Mouse (Mus musculus): ENCODE data around the gene Dop1b.

Dop1b gene

DNA sequence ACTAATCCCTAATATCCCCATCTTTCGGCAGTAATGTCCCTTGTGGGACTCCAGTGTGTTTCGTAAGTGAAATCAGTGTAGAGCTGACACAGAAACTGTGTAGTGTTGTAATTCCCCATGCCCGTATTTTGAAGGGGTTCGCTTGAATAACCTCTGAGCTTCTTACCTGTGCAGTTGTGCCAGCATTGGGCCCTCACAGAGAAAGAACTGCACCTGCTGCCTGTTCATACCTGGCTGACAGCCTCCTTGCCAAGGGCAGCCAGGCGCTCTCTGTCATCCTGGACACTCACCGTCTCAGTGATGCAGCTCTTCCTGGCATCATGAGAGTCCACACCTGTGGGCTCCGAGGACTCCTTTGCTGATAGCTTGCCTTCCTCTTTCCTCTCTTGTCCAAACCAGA is 1.3 kb downstream of the Dop1b start:
- DNase-seq (ENCODE audit: low spot score), result no peak

DNA sequence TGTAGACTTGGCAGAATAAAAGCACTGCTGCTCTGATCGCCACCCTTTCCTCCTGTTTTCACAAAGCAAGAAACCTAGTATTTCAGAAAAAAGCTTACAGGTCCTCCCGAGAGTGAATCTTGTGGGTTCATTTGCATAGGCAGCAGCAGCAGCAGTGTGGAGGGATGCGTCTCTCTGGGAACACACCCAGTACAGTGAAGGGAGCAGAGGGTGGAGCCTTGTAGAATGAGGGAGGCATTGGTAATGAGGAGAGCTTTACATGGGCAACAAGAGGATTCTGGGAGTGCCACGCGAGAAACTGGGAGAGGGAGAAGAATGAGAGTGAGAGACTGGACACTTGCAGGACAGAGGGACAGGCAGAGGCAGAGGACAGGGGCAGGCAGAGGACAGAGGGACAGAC is 2.7 kb downstream of the Dop1b start:
- no peak for DNase-seq (ENCODE audit: low spot score)

- DNase-seq (ENCODE audit: low spot score), result no peak
Measured at GRCm38 (mm10) chr16:93715826-93716225, 4.1 kb downstream of the Dop1b start.

- DNase-seq (ENCODE audit: low spot score), result peak; percentile 29
Measured at GRCm38 (mm10) chr16:93717299-93717703, 5.6 kb downstream of the Dop1b start.

GRCm38 (mm10) chr16:93721771-93722170 is 10.1 kb downstream of the Dop1b start:
- no peak for DNase-seq (ENCODE audit: low spot score)

DNA sequence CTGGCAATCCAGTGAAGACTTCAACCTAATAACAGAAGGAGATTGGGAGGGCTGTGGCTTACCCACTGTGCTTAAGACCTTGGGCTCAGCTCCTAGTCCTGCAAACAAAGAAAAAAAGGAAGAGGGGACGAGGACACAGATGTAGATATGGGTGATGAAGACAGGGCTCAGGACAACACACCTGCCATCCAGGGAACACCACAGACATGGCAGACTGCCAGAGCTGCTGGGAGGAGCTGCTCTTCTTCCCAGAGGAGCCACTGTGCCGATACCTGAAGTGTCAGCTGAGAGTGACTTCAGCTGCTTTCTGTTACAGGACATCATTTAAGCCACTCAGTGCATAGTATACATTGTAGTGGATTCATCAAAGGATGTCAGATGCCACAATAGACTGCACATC is 10.8 kb downstream of the Dop1b start:
- no peak for DNase-seq (ENCODE audit: low spot score)

DNA sequence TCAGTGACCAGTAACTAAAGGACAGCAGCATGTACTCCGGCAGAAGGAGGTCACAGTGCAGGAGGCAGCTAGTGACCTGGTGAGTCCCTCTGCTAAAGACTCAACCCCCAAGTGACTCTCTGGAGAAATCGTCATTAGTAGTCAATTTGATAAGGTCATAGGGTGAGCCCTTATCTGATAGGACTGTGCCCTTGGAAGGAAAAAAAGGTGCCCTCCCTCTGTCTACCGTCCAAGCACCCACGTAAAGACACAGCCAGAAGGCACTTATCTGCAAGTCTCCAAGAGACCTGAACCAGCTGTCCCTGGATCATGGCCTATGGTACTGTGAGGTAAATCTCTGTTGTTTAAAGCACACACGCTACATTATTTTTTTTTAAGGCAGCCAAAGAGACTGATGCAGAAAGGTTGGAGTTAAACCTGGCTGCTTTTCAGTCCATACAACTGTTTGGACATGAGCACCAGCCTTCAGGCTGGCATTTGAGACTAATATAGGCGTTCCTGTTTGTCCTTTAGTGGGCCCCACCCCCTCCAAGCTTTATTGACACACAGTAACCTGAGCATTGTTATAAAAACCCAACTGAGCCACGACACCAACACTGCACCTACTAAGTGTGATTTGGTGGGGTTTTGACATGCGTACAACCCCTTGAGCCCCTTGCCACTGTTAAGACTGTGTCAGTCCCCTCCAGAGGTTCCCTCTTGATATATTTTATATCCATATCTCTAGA is 13.9 kb downstream of the Dop1b start:
- no peak for DNase-seq (ENCODE audit: low spot score)

GRCm38 (mm10) chr16:93726186-93726585 is 14.5 kb downstream of the Dop1b start:
- DNase-seq (ENCODE audit: low spot score), result no peak

- DNase-seq (ENCODE audit: low spot score), result no peak
Measured at GRCm38 (mm10) chr16:93728676-93729075, 17.0 kb downstream of the Dop1b start.

GRCm38 (mm10) chr16:93729801-93730721 is 18.4 kb downstream of the Dop1b start:
- DNase-seq (ENCODE audit: low spot score), result no peak

DNA sequence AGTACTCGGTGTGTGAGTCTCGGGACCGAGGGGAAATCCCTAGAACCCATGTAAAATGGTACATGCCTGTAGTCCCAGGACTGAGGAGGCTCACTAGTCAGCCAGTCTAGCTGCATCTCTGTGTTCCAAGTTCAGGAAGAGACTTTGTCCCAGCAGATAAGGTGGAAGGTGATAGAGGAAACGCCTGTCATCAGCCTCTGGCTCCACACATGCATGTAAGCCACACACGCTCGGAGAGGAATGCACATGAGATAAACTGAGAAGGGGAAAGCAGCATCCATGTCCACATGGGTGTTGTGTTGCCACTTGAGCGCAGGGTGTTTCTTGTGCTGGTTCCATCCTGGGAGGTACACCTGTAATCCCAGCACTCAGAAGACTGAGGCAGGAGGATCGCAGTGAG is 19.6 kb downstream of the Dop1b start:
- no peak for DNase-seq (ENCODE audit: low spot score)

- DNase-seq (ENCODE audit: low spot score), result no peak
Measured at GRCm38 (mm10) chr16:93732875-93733569, 21.3 kb downstream of the Dop1b start.

- DNase-seq (ENCODE audit: low spot score), result no peak
Measured at GRCm38 (mm10) chr16:93739251-93739650, 27.5 kb downstream of the Dop1b start.

DNA sequence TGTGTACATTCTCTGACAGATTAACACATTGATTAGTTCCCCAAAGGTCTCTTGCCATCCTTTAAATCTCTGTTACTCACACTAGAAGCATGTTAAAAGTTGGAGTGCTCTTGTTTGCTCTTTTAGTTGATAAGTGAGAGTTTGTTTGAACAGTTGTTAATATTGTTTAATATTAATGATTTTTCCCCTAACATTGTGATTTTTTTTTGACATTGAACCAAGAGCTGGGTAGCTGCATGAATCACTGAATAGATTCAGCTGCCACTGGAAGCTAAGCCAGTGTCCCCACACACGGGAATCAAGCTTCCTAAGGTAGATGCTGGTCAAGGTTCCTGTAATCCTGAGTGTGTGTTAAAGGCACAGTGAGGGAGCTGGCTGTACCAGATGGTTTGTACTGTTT is 31.2 kb downstream of the Dop1b start:
- DNase-seq (ENCODE audit: low spot score), result no peak

DNA sequence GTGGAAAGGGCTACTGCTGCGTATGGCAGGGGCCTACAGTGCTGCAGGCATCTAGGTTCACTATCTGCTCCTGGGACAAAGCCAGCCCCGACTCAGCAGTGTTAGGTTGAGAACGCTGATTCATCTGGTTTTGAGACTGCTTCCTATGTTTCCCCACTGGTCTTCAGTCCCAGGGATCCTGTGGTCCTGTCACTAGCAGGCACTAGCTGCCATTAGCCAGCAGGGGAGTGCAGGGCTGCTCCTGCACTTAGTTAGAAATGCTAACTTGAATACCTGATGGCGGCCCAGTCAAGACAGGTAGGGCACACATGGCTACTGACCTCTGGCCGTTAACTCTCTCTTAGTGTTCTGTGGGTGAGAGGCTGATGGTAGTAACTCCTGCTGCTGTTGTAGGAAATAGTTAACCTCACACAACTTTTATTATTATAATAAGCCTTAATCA is 32.4 kb downstream of the Dop1b start:
- no peak for DNase-seq (ENCODE audit: low spot score)

GRCm38 (mm10) chr16:93744804-93745340 is 33.2 kb downstream of the Dop1b start:
- no peak for DNase-seq (ENCODE audit: low spot score)

DNA sequence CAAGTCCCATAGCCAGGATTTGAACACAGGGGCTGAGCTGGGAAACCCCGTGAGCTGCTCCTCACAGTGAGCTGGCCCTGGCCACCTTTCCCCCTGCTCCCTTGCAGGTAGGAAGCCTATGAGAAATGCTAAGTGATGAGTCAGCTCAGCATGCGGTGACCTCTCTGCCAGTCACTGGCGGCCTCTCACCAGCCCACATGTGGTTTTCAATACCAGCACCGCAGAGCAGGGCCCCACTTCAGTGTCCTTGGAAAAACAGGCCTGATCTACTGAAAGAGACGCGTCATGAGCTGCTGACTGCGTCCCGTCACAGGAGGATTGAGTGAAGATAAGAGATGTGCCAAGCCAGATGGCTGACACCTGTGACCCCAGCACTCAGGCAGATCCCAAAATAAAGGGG is 34.7 kb downstream of the Dop1b start:
- DNase-seq (ENCODE audit: low spot score), result no peak

DNA sequence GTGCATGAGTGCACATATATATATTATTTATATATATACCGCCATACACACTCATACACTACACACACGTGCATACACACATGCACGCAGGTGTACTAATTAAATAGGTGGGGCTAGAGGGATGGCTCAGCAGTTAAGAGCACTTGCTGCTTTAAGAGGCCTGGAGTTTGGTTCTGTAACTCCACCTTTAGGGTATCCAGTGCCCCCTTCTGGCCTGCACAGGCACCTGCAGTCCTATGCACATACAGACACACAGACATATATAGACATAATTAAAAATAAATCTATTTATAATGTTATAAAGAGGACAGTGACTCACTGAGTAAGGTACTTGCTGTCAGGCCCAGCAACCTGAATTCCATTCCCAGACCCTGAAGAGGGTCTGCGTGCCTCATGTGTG is 35.3 kb downstream of the Dop1b start:
- DNase-seq (ENCODE audit: low spot score), result no peak

GRCm38 (mm10) chr16:93747421-93747820 is 35.7 kb downstream of the Dop1b start:
- DNase-seq (ENCODE audit: low spot score), result no peak

GRCm38 (mm10) chr16:93749147-93749910 is 37.6 kb downstream of the Dop1b start:
- no peak for DNase-seq (ENCODE audit: low spot score)

DNA sequence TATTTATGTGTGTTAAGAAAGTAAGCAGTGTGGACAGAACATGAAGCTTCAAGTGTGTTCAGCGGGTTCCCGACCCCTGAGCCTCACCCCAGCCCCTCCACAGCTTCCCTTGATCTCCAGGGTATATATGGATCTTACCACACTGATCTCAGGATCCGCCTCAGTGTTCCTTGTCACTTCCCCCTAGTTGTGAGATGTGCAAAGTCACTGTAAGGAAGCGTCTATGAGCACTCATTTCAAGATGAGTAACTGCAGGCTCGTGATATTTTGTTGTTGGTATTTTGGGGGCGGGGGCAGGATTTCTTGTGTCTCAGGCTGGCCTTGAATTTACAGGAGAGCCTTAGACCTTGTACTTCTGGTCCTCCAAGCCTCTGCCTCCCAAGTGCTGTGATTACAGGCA is 38.8 kb downstream of the Dop1b start:
- no peak for DNase-seq (ENCODE audit: low spot score)

DNA sequence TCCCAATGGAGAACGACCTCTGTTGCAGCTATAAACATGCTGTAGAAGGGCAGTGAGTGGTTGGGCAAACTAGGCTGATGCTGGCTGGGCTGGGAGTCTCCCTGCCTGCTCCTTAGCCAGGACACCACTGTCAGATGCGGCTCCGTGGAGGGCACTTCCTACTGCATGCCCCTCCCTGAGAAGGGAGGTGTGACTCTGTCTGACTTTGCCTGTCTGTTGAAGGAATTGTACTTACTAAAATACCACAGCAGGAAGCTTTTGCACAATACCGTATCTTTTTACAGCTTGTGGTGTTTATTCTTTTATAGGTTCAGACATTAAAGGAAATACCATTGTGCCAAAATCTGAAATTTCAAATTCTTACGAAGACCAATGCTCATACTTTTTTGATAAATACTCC is 40.1 kb downstream of the Dop1b start:
- no peak for DNase-seq (ENCODE audit: low spot score)
